Mouse (Mus musculus): ENCODE measurements around the gene Gm10696. TPM values are rescaled to one million over a fixed set of nuclear protein-coding genes. Genes with fewer than 3 reads are reported as not detected.
"Not testable (repeated sequence)": the region's sequence is repeated elsewhere in the genome, so short reads cannot be mapped to it uniquely, and the experiment has no call there.

Gene Gm10696
- not detected in 2 replicates for total RNA-seq (2015)
- 0.29 TPM in 1 of 2 replicates, not detected in the other for total RNA-seq (2017)

DNA sequence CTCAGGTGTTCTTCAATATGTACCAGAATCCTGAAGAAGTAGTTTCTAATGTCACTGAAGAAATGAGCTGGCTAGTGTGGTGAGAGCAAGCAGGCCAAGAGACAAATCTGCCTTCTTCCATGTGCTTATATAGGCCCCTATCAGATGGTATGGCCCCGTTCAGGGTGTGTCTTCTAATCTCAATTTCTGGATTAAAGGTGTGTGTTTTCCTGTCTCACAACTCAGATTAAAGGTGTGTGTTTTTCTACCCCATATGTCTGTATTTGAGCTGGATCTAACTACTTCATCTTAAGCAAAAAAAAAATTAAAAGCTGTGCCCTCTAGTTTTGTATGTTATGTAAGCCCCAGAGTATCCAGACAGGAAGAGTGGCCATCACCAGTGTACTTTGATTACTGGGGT is at the start of gene Gm10696:
Gene Gm10696, minus strand, starts transcription at position 101 of the 400 bp plus-strand sequence.
- not testable (repeated sequence) for ATAC-seq (replicated peaks; ENCODE audit: poor library complexity)

DNA sequence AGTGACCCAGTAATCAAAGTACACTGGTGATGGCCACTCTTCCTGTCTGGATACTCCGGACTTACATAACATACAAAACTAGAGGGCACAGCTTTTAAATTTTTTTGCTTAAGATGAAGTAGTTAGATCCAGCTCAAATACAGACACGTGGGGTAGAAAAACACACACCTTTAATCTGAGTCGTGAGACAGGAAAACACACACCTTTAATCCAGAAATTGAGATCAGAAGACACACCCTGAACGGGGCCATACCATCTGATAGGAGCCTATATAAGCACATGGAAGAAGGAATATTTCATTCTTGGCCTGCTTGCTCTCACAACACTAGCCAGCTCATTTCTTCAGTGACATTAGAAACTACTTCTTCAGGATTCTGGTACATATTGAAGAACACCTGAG is 18.4 kb upstream of the Gm10696 start, which contains the start of gene Gm5286:
Gene Gm5286, plus strand, starts transcription at position 301 of the 400 bp plus-strand sequence.
- not testable (repeated sequence) for ATAC-seq (replicated peaks; ENCODE audit: poor library complexity)

- ATAC-seq (replicated peaks; ENCODE audit: poor library complexity), result not testable (repeated sequence)
Observed at GRCm38 (mm10) chr3:94167351-94167750, 10.6 kb downstream of the Gm10696 start.

Other genes with a start within 250 kb of the Gm10696 start
- not detected in 2 replicates for gene Gm9117, start 234.7 kb downstream of the Gm10696 start, total RNA-seq (2015)
- not detected in 2 replicates for gene Gm9117, start 234.7 kb downstream of the Gm10696 start, total RNA-seq (2017)
- gene Tdpoz5, start 216.9 kb downstream of the Gm10696 start, total RNA-seq (2015), result not detected in 2 replicates
- gene Tdpoz5, start 216.9 kb downstream of the Gm10696 start, total RNA-seq (2017), result not detected in 2 replicates
- not detected in 2 replicates for gene Gm9125, start 123.3 kb downstream of the Gm10696 start, total RNA-seq (2015)
- not detected in 2 replicates for gene Gm9125, start 123.3 kb downstream of the Gm10696 start, total RNA-seq (2017)
- not detected in 2 replicates for gene Gm10697, start 105.5 kb downstream of the Gm10696 start, total RNA-seq (2015)
- not detected in 2 replicates for gene Gm10697, start 105.5 kb downstream of the Gm10696 start, total RNA-seq (2017)
- gene Gm5286, start 18.5 kb upstream of the Gm10696 start, total RNA-seq (2015), result not detected in 2 replicates
- not detected in 2 replicates for gene Gm5286, start 18.5 kb upstream of the Gm10696 start, total RNA-seq (2017)
- gene Gm4778, start 85.8 kb upstream of the Gm10696 start, total RNA-seq (2015), result not detected in 2 replicates
- not detected in 2 replicates for gene Gm4778, start 85.8 kb upstream of the Gm10696 start, total RNA-seq (2017)
- gene Them4, start 131.9 kb upstream of the Gm10696 start, total RNA-seq (2015), result 5.6 and 6.0 TPM in 2 replicates
- 2.8 and 3.6 TPM in 2 replicates for gene Them4, start 131.9 kb upstream of the Gm10696 start, total RNA-seq (2017)
- not detected in 2 replicates for gene Them5, start 163.9 kb upstream of the Gm10696 start, total RNA-seq (2015)
- not detected in 2 replicates for gene Them5, start 163.9 kb upstream of the Gm10696 start, total RNA-seq (2017)
- gene C2cd4d, start 184.2 kb upstream of the Gm10696 start, total RNA-seq (2015), result not detected in 2 replicates
- not detected in 2 replicates for gene C2cd4d, start 184.2 kb upstream of the Gm10696 start, total RNA-seq (2017)
- 0.05 and 0.15 TPM in 2 replicates for gene Rorc, start 194.6 kb upstream of the Gm10696 start, total RNA-seq (2015)
- gene Rorc, start 194.6 kb upstream of the Gm10696 start, total RNA-seq (2017), result 0.44 TPM in 1 of 2 replicates, not detected in the other
- gene Lingo4, start 220.3 kb upstream of the Gm10696 start, total RNA-seq (2015), result not detected in 2 replicates
- not detected in 2 replicates for gene Lingo4, start 220.3 kb upstream of the Gm10696 start, total RNA-seq (2017)
- gene Tdrkh, start 235.1 kb upstream of the Gm10696 start, total RNA-seq (2015), result 12.7 and 13.2 TPM in 2 replicates
- 3.9 and 5.5 TPM in 2 replicates for gene Tdrkh, start 235.1 kb upstream of the Gm10696 start, total RNA-seq (2017)